Mouse (Mus musculus) G1E (cell line): Measurements from ENCODE around the gene Snrpd3.

Experiments
- CTCF ChIP-seq: IDR thresholded peaks from 2 replicates; pipeline ENCODE4 v1.5.1; 2012; ENCODE audit warnings: low read depth, low read length, inconsistent platforms, mixed read lengths
- GATA1 ChIP-seq: IDR thresholded peaks from 2 replicates; pipeline ENCODE4 v1.6.1; 2012; ENCODE audit warnings: borderline replicate concordance, low read length, inconsistent platforms, mixed read lengths
- TAL1 ChIP-seq: conservative IDR thresholded peaks from 2 replicates; pipeline ENCODE4 v1.6.1; 2012; ENCODE audit warnings: low read depth, low read length, inconsistent platforms, mixed read lengths

- TF ChIP-seq CTCF (no peak), TAL1 (no peak), GATA1 (no peak)
These were observed 55.8 kb downstream of the Snrpd3 start for GRCm38 (mm10) chr10:75573181-75573580.
